Mouse (Mus musculus) kidney, adult 11 months (tissue): Measurements from ENCODE around the gene Tmem206.

Experiments
- DNase-seq: peaks from one replicate; pipeline ENCODE4 v3.0.0; 2022

Tmem206 gene

GRCm38 (mm10) chr1:191353836-191354235 is 28.1 kb downstream of the Tmem206 start:
- DNase-seq, result no peak

DNA sequence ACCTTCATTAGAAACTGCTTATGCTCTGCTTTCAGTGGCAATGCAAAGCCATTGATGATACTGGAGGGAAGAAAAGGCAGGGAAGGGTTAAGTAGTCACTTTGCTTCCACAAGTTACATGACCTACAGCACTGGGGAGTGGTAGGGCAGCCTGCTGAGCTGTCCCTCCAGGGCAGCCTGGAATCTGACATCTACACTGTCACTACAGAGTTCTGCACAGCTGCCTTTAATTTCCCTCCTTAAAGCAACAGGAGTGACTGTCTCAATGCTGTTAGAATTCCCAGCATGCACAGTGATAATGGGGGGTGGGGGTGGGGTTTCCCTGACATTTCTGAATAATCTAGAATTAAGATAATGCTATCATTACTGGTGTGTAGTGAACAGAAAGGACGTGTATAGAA is 31.2 kb downstream of the Tmem206 start:
- DNase-seq, result no peak

DNA sequence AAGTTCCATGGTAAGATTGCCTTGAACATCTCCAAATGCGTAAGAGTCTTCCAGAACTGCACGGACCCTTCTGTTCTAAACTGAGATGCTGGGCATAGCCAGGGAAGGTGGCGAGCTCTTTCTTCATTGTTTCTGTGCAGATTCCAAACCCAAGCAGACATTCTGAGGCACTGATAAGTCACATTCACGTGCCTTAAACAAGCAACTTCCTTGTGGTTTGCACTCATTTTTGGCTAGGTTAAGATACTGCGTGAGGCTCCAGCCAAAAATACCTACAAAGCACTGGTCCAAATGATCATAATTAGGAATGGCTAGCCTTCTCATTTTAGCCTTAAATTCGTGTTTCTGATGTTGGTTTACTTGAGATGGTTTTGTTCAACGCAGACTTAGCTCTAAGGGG is 33.8 kb downstream of the Tmem206 start:
- DNase-seq, result no peak

DNA sequence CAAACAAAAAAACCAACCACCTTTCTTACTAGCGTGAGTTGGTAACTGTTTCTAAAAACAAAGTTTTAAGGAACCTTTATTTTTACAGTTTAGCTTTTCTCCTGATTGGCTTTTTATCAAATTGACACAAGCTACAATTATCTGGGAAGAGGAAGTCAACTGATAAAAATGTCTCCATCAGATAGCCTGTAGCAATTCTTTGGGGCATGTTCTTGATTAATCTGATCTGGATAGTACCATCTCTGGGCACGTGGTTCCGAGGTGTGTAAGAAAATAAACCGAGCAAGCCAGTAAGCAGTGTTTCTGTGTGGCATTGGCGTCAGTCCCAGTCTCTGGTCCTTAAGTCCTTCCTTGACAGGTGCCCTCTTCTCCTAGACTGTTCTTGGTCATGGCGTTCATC is 36.7 kb downstream of the Tmem206 start:
- no peak for DNase-seq

DNA sequence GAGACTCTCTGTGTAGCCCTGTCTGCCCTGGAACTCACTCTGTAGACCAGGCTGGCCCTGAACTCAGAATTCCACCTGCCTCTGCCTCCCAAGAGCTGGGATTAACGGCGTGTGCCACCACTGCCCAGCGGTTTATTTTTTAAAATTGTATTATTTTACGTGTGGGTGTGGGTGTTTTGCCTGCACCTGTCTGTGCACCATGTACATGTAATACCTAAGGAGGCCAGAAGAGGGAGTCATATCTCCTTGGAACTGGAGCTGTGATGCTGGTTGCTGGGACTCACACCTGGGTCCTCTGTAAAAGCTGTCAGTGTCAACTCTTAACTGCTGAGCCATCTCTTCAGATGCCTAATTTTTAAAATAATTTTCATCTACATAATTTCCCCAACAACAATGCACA is 38.8 kb downstream of the Tmem206 start:
- no peak for DNase-seq

- DNase-seq, result peak; percentile 65
Observed at GRCm38 (mm10) chr1:191368193-191368592, 42.5 kb downstream of the Tmem206 start.

DNA sequence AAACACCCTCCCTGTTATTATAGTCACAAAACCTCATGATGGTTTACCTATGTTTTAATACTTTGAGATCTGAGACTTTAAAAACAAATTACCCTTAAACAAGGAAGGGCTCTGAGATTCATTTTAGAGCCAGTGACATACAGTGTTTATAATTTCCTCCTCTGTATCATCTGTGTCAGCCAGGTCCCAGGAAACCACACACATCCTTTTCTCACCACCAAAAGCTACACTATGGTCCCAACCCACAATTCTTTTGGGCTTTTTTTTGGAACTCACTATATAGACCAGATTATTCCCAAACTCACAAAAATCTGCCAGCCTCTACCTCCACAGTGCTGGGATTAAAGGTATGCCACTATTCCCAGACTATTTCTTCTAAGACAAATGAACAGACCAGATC is 43.4 kb downstream of the Tmem206 start:
- no peak for DNase-seq

GRCm38 (mm10) chr1:191374993-191375643 is 49.4 kb downstream of the Tmem206 start:
- no peak for DNase-seq

GRCm38 (mm10) chr1:191375644-191375998 is 49.9 kb downstream of the Tmem206 start:
- no peak for DNase-seq

DNA sequence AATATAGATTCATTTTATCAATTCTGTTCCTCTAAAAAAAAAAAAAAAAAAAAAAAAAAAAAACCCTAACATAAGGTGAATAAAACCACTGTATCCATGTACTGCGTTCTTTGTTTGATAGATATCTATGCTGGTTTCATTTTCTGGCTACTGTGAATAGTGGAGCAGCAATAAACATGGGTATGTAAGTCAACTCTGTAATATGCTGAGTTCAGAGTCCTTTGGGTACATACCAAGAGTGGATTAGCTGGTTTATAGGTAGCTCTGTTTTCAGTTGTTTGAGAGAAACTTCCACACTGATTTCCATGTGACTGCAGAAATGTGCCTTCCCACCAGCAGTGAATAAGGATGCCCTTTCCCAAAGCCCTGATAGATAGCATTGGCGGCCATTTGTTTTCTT is 52.4 kb downstream of the Tmem206 start:
- DNase-seq, result no peak

DNA sequence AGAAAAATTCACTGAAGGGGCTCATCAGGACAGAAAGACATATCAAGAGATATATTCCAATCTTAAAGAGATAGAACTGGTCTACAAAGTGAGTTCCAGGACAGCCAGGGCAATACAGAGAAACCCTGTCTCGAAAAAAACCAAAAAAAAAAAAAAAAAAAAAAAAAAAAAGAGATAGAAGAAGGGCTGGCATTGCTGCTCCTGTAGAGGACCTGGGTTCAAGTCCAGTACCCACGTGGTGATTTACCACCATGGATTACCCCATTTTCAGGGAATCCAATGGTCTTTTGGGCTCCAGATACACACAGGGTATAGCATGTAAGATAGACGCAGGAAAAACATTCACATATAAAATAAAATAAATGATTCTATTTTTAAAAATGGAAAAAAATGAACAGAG is 55.1 kb downstream of the Tmem206 start:
- DNase-seq, result no peak

DNA sequence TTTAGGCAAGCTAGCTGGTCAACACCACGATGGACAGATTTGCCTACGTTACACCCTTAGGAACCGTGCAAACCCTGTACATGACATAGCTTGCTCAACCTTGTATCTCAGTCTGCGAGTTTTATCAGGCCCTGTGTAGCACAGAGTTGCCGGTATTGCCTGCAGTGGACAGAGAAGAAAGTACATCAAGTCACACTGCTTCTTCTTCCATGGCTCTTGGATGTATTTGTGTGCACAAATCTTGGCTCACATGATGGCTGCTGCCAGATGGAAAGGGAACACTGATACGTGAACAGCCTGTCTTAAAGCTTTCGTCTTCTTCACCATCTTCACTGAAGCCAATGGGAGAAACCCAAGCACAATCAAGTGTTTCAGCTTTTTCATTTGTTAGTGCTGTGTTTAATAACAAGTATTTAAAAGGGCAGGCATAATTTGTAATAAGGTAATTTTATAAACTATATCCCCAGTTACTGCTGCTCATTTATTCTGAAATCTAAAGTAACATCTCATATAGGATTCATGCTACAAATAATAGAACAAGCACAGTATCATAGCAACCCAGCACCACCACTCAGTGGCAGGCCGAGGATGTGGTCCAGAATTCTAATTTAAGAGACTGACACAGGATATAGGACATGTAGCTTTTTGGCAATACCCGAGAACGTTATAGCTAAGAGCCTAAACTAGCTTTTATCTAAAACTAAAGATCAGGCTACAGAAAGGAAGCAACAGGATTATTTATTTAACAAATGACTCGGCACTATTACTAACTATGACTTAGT is 56.4 kb downstream of the Tmem206 start:
- DNase-seq, result no peak

- no peak for DNase-seq
Observed at GRCm38 (mm10) chr1:191384786-191385430, 59.2 kb downstream of the Tmem206 start.

GRCm38 (mm10) chr1:191391311-191391710 is 65.6 kb downstream of the Tmem206 start:
- DNase-seq, result peak; percentile 66

DNA sequence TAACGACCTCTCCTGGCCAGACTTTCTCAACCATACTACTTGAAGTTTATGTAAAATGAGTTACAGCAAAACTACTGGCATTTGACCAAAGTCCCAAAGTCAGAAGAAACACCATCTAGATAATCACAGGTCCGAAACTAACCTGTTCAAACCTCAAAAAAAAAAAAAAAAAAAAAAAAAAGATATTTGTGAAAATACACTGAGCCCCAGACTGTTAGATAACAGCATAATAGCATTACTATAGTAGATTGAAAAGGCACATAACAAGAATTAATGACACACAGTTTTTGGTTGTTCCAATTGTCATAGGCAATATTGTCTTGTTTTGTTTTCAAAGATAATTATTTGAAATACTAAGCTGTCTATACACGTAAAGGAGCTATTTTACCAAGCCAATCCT is 67.8 kb downstream of the Tmem206 start:
- DNase-seq, result no peak

DNA sequence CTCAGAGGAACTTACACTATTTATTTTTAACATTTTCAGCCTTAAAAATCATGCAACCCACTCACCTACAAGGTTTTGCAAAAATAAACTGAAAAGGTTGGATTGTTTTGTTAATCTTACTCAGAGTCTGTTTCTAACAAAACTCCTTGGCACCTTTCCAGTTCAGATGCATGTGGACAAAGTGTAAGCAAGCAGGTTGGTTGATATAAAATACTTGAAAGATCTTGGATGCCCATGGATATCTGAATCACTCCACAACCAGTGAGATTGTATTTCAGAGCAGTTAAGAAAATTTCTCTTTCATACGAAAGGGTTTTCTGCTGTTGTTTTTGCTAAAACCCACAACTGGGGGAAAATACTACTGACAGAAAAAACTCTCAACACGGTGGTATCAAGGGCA is 68.4 kb downstream of the Tmem206 start:
- no peak for DNase-seq

GRCm38 (mm10) chr1:191395200-191395599 is 69.5 kb downstream of the Tmem206 start:
- DNase-seq, result no peak

- peak; percentile 44 for DNase-seq
Observed at GRCm38 (mm10) chr1:191395871-191396433, 70.2 kb downstream of the Tmem206 start.

- no peak for DNase-seq
Observed at GRCm38 (mm10) chr1:191396446-191396845, 70.7 kb downstream of the Tmem206 start.

DNA sequence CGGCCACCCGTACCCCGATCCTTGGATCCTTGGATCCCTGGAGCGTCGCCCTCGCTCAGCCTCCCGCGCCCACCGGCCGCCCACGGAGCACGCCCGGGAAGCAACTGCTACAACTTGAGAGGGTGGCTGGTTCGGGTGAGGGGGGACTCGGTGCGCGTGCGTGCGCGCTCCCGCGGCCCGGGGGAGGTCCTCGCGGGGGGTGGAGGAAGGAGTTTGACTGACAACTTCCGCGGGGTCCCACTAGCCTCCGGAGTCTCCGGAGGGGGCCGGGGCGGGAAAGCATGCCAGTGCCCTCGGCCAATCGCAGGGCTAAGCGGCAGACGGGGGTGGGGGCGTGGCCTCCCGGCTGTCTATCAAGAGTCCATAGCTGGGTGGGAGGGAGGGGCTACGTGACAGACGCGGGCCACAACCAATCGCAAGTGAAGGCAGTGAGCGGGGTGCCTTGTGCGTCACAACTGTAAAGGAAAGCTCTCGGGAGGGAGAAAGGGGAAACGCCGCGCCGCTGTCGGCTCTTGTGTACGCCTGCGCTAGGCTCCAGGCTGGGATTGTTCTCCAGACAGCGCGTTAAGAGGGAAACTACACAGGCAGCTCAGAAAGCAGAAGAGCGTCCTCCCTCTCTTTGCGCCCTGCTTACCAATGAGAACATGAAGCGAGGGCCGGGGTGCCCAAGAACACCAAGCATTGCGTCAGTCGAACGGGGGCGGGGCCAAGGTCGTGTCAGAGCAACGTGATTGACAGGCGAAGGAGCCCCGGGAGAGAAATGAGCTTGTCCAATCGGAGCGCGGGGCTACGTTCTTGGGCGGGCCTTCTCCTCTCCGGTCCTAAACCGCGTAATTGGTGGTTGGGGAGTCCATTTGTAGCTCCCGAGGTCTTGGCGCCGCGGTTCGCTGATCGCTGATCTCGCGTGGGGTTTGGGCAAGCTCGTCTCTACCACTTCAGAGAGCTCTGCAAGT is 71.5 kb downstream of the Tmem206 start:
- peak; percentile 99 for DNase-seq
